Comparison of ENCODE assay signal across 8 mouse cellular contexts in genomic region chr12:69361919-69362318, GRCm38 (mm10). TPM values are rescaled to one million over a fixed set of nuclear protein-coding genes. Genes with fewer than 3 reads are reported as not detected.
DNase-seq lines count a peak whose midpoint lies in the region; ATAC-seq and TF ChIP-seq lines count a peak whose summit lies in the region.

No protein-coding gene starts in this region.

- 3% methylated on average over 10 of the region's 10 CpGs for WGBS in heart, embryonic 16.5 days
- WGBS in hindbrain, embryonic 12.5 days, result 6% methylated on average over 10 of the region's 10 CpGs
- 7% methylated on average over 10 of the region's 10 CpGs for WGBS in midbrain, embryonic 12.5 days

- peaks cover 5% of the 10 kb centered on the region for H3K79me2 ChIP-seq in MEL (ENCODE audit: control insufficient read depth, insufficient read depth, low read length, poor library complexity)

- H3K4me3 ChIP-seq in heart, embryonic 16.5 days (ENCODE audit: low read length), result peak overlapping the region; percentile 72
- peak overlapping the region; percentile 77 to 93 for H3K4me3 ChIP-seq in MEL (ENCODE audit: control insufficient read depth in 1 of 2, insufficient read depth in 1 of 2, low read depth in 2 of 2, low read length in 2 of 2)
- H3K4me3 ChIP-seq in hindbrain, embryonic 12.5 days, result peak overlapping the region; percentile 53
- peak overlapping the region; percentile 61 for H3K4me3 ChIP-seq in midbrain, embryonic 12.5 days

- H3K36me3 ChIP-seq in heart, embryonic 16.5 days (ENCODE audit: control insufficient read depth, insufficient read depth), result no peaks in the 10 kb centered on the region
- peaks cover 0 to 14% of the 10 kb centered on the region in 2 experiments; a peak in 2 of 4 replicates for H3K36me3 ChIP-seq in MEL (ENCODE audit: control insufficient read depth in 1 of 2, insufficient read depth in 2 of 2, low read length in 2 of 2)
- H3K36me3 ChIP-seq in hindbrain, embryonic 12.5 days, result no peaks in the 10 kb centered on the region
- no peaks in the 10 kb centered on the region for H3K36me3 ChIP-seq in midbrain, embryonic 12.5 days

- H3K27me3 ChIP-seq in heart, embryonic 16.5 days (ENCODE audit: control insufficient read depth, insufficient read depth, low read length), result no peaks in the 10 kb centered on the region
- H3K27me3 ChIP-seq in MEL (ENCODE audit: control insufficient read depth in 1 of 2, insufficient read depth in 2 of 2, low read length in 2 of 2), result no peaks in the 10 kb centered on the region
- H3K27me3 ChIP-seq in hindbrain, embryonic 12.5 days, result no peaks in the 10 kb centered on the region
- no peaks in the 10 kb centered on the region for H3K27me3 ChIP-seq in midbrain, embryonic 12.5 days

- H3K9me3 ChIP-seq in heart, embryonic 16.5 days (replicated peaks; ENCODE audit: control insufficient read depth, low read length), result no peaks in the 10 kb centered on the region
- no peaks in the 10 kb centered on the region for H3K9me3 ChIP-seq in MEL (replicated peaks; ENCODE audit: insufficient read depth, low read length)
- no peaks in the 10 kb centered on the region for H3K9me3 ChIP-seq in hindbrain, embryonic 12.5 days (replicated peaks)
- no peaks in the 10 kb centered on the region for H3K9me3 ChIP-seq in midbrain, embryonic 12.5 days

- TF ChIP-seq CTCF in MEL (IDR thresholded peaks at IDR 0.05 in 2 of 3, conservative IDR thresholded peaks at IDR 0.05 in 1 of 3; ENCODE audit: control insufficient read depth in 1 of 3, insufficient read depth in 1 of 3, low read depth in 2 of 3, low read length in 3 of 3, poor library complexity in 1 of 3, severe bottlenecking in 1 of 3), result no peak

- peak overlapping the region; percentile 83 for H3K9ac ChIP-seq in heart, embryonic 16.5 days (ENCODE audit: low read length)
- H3K9ac ChIP-seq in MEL (ENCODE audit: control insufficient read depth, low read depth, low read length, poor library complexity, severe bottlenecking), result peak overlapping the region; percentile 91
- peak overlapping the region; percentile 68 for H3K9ac ChIP-seq in hindbrain, embryonic 12.5 days
- H3K9ac ChIP-seq in midbrain, embryonic 12.5 days (replicated peaks), result peak overlapping the region; percentile 59

- peak overlapping the region; percentile 97 for H3K27ac ChIP-seq in heart, embryonic 16.5 days (ENCODE audit: low read length)
- peak overlapping the region; percentile 99 for H3K27ac ChIP-seq in MEL (ENCODE audit: control insufficient read depth, low read depth, low read length)
- peak overlapping the region; percentile 86 for H3K27ac ChIP-seq in hindbrain, embryonic 12.5 days
- peak overlapping the region; percentile 76 for H3K27ac ChIP-seq in midbrain, embryonic 12.5 days (replicated peaks)

- peaks cover 20% of the 10 kb centered on the region for H3K4me1 ChIP-seq in heart, embryonic 16.5 days (ENCODE audit: control insufficient read depth, insufficient read depth, low read length)
- H3K4me1 ChIP-seq in MEL (ENCODE audit: control insufficient read depth in 1 of 2, insufficient read depth in 2 of 2, low read length in 2 of 2), result peaks cover 0 to 5% of the 10 kb centered on the region in 2 experiments; a peak in 1 of 4 replicates
- H3K4me1 ChIP-seq in hindbrain, embryonic 12.5 days, result peaks cover 3% of the 10 kb centered on the region; the same call in 1 of the 2 replicates
- H3K4me1 ChIP-seq in midbrain, embryonic 12.5 days, result peaks cover 21% of the 10 kb centered on the region

- ATAC-seq in heart, embryonic 16.5 days (replicated peaks; ENCODE audit: extremely low read depth, insufficient read depth, low FRiP score), result no peak; the same call in 1 of the 2 replicates
- no peak for ATAC-seq in hindbrain, embryonic 12.5 days (ENCODE audit: low FRiP score)
- ATAC-seq in midbrain, embryonic 12.5 days (ENCODE audit: low FRiP score, low read depth), result no peak
- no peak for ATAC-seq in monocyte, adult 5-6 weeks (replicated peaks; ENCODE audit: insufficient number of reproducible peaks, low FRiP score, low TSS enrichment, poor library complexity, severe bottlenecking)
- no peak for ATAC-seq in megakaryocyte progenitor cell, adult 5-6 weeks (replicated peaks; ENCODE audit: poor library complexity)

- DNase-seq in heart, postnatal 4 days, result no peak
- no peak for DNase-seq in MEL (ENCODE audit: low read depth, low spot score)
- DNase-seq in natural killer cell, adult 2 months (ENCODE audit: low spot score in 2 of 2), result no peak

- H3K4me2 ChIP-seq in heart, embryonic 16.5 days (ENCODE audit: low read depth, low read length), result peak overlapping the region; percentile 89
- peak overlapping the region; percentile 63 for H3K4me2 ChIP-seq in hindbrain, embryonic 12.5 days (replicated peaks)
- H3K4me2 ChIP-seq in midbrain, embryonic 12.5 days (replicated peaks), result peak overlapping the region; percentile 63

- no peak for TF ChIP-seq POLR2A in MEL (IDR thresholded peaks at IDR 0.05; ENCODE audit: control insufficient read depth in 1 of 2, insufficient read depth in 1 of 2, low read depth in 1 of 2, low read length in 2 of 2, poor library complexity in 1 of 2)

- no peak for TF ChIP-seq RAD21 in MEL (IDR thresholded peaks at IDR 0.05; ENCODE audit: low read depth, low read length)

- no peak for TF ChIP-seq EP300 in MEL (IDR thresholded peaks at IDR 0.05; ENCODE audit: low read depth in 1 of 2, low read length in 2 of 2)

TF ChIP-seq in MEL, 35 proteins besides CTCF, POLR2A, EP300 and RAD21:
- peak; percentile 47; the same call in 1 of the 2 replicates for TF ChIP-seq SIN3A (IDR thresholded peaks at IDR 0.05; ENCODE audit: low read length)
- no peak for TF ChIP-seq MAX (IDR thresholded peaks at IDR 0.05; ENCODE audit: low read length)
- TF ChIP-seq CHD1 (IDR thresholded peaks at IDR 0.05; ENCODE audit: low read depth, low read length), result 0 out of 2 replicates have a peak, but pooled peaks have one; percentile 58

RNA-seq across cellular contexts. Expression of gene Nemf, which starts 5.0 kb away (rescaled TPM):
- 62.6 and 68.5 TPM in 2 replicates for polyA plus RNA-seq in heart, embryonic 16.5 days (2015; fragmentation: Nextera tagmentation; extraction: Ambion mirVana)
- total RNA-seq in heart, postnatal 4 days (2021), result 10 to 100 TPM; 31.9 to 33.2 TPM
- 32.1 and 33.4 TPM in 2 replicates for total RNA-seq in MEL (2012; rRNA removed)
- 10 to 100 TPM in 1 of 2 experiments, not detected in 1; 30.2 TPM for polyA plus RNA-seq in MEL (2012; ENCODE audit: insufficient read depth in 1 of 2, insufficient read length in 2 of 2, low read depth in 1 of 2, low replicate concordance in 2 of 2, missing spikeins in 1 of 2)
- 82.0 and 90.7 TPM in 2 replicates for polyA plus RNA-seq in hindbrain, embryonic 12.5 days (2016; fragmentation: Nextera tagmentation; extraction: Ambion mirVana)
- polyA plus RNA-seq in midbrain, embryonic 12.5 days (2016; fragmentation: Nextera tagmentation; extraction: Ambion mirVana), result 95.2 and 101 TPM in 2 replicates
- total RNA-seq in monocyte, adult 5-6 weeks (2017), result 89.6 to 137 TPM (median 117 TPM) in 3 replicates
- total RNA-seq in megakaryocyte progenitor cell, adult 5-6 weeks (2015), result 62.7 and 76.9 TPM in 2 replicates
- 80.0 and 130 TPM in 2 replicates for total RNA-seq in megakaryocyte progenitor cell, adult 5-6 weeks (2017)

RNA-seq across cellular contexts. Expression of gene Arf6, which starts 10.0 kb away (rescaled TPM):
- 31.1 and 32.3 TPM in 2 replicates for polyA plus RNA-seq in heart, embryonic 16.5 days (2015; fragmentation: Nextera tagmentation; extraction: Ambion mirVana)
- total RNA-seq in heart, postnatal 4 days (2021), result 100 to 1,000 TPM; 103 to 104 TPM
- 132 and 140 TPM in 2 replicates for total RNA-seq in MEL (2012; rRNA removed)
- polyA plus RNA-seq in MEL (2012; ENCODE audit: insufficient read depth in 1 of 2, insufficient read length in 2 of 2, low read depth in 1 of 2, low replicate concordance in 2 of 2, missing spikeins in 1 of 2), result 100 to 1,000 TPM; 181 to 192 TPM
- 56.1 and 61.9 TPM in 2 replicates for polyA plus RNA-seq in hindbrain, embryonic 12.5 days (2016; fragmentation: Nextera tagmentation; extraction: Ambion mirVana)
- 49.7 and 53.0 TPM in 2 replicates for polyA plus RNA-seq in midbrain, embryonic 12.5 days (2016; fragmentation: Nextera tagmentation; extraction: Ambion mirVana)
- total RNA-seq in monocyte, adult 5-6 weeks (2017), result 213 to 230 TPM (median 223 TPM) in 3 replicates
- 89.6 and 90.6 TPM in 2 replicates for total RNA-seq in megakaryocyte progenitor cell, adult 5-6 weeks (2015)
- total RNA-seq in megakaryocyte progenitor cell, adult 5-6 weeks (2017), result 145 and 148 TPM in 2 replicates

RNA-seq across cellular contexts. Expression of gene Gm9887, which starts 10.3 kb away (rescaled TPM):
- 1.5 and 1.7 TPM in 2 replicates for polyA plus RNA-seq in heart, embryonic 16.5 days (2015; fragmentation: Nextera tagmentation; extraction: Ambion mirVana)
- under 1 TPM; 0.48 to 0.77 TPM for total RNA-seq in heart, postnatal 4 days (2021)
- 0.69 and 1.7 TPM in 2 replicates for total RNA-seq in MEL (2012; rRNA removed)
- 1 to 10 TPM in 1 of 2 experiments, not detected in 1; 4.9 TPM for polyA plus RNA-seq in MEL (2012; ENCODE audit: insufficient read depth in 1 of 2, insufficient read length in 2 of 2, low read depth in 1 of 2, low replicate concordance in 2 of 2, missing spikeins in 1 of 2)
- 1.1 and 1.8 TPM in 2 replicates for polyA plus RNA-seq in hindbrain, embryonic 12.5 days (2016; fragmentation: Nextera tagmentation; extraction: Ambion mirVana)
- polyA plus RNA-seq in midbrain, embryonic 12.5 days (2016; fragmentation: Nextera tagmentation; extraction: Ambion mirVana), result 1.6 and 2.3 TPM in 2 replicates
- total RNA-seq in monocyte, adult 5-6 weeks (2017), result not detected in 3 replicates
- total RNA-seq in megakaryocyte progenitor cell, adult 5-6 weeks (2015), result not detected in 2 replicates
- total RNA-seq in megakaryocyte progenitor cell, adult 5-6 weeks (2017), result 1.5 TPM in 1 of 2 replicates, not detected in the other
